Mouse (Mus musculus) layer of hippocampus, postnatal 14 days (tissue): ENCODE data around the gene Trmt1. TPM values are rescaled to one million over a fixed set of nuclear protein-coding genes. Genes with fewer than 3 reads are reported as not detected.

Experiments used
- DNase-seq, 2 experiments: peaks; one replicate each; pipeline ENCODE4 v3.0.0; 2021 to 2022; ENCODE audit warnings: low spot score in 2 of 2, mixed read lengths in 1 of 2
- long read RNA-seq, 2 experiments: library from polyadenylated mRNA; stranded (forward); transcript quantifications; one replicate each; pipeline ENCODE4 v2.0.0; 2021
- total RNA-seq, 2 experiments: library from RNA; stranded (reverse); gene quantifications; 2 replicates each; pipeline ENCODE4 v1.2.3; 2021

The Trmt1 gene
- total RNA-seq: 10 to 100 TPM; 82.9 to 97.3 TPM
- long read RNA-seq, experiment 1, transcript Trmt1-204 (17 exons, 2,044 nt): minor isoform, 5 of 73 reads
- long read RNA-seq, experiment 1, transcript Trmt1-201 (17 exons, 2,567 nt): major isoform, 8 of 73 reads
- long read RNA-seq, experiment 1, partial matches to known transcripts: 12 of 73 reads
- long read RNA-seq, experiment 1, other reads (novel, unspliced or antisense): 43 of 73 reads
- long read RNA-seq, experiment 2, transcript Trmt1-201 (17 exons, 2,567 nt): minor isoform, 8 of 74 reads
- long read RNA-seq, experiment 2, transcript Trmt1-203 (17 exons, 2,138 nt): major isoform, 11 of 74 reads
- long read RNA-seq, experiment 2, partial matches to known transcripts: 9 of 74 reads
- long read RNA-seq, experiment 2, other reads (novel, unspliced or antisense): 39 of 74 reads

DNA sequence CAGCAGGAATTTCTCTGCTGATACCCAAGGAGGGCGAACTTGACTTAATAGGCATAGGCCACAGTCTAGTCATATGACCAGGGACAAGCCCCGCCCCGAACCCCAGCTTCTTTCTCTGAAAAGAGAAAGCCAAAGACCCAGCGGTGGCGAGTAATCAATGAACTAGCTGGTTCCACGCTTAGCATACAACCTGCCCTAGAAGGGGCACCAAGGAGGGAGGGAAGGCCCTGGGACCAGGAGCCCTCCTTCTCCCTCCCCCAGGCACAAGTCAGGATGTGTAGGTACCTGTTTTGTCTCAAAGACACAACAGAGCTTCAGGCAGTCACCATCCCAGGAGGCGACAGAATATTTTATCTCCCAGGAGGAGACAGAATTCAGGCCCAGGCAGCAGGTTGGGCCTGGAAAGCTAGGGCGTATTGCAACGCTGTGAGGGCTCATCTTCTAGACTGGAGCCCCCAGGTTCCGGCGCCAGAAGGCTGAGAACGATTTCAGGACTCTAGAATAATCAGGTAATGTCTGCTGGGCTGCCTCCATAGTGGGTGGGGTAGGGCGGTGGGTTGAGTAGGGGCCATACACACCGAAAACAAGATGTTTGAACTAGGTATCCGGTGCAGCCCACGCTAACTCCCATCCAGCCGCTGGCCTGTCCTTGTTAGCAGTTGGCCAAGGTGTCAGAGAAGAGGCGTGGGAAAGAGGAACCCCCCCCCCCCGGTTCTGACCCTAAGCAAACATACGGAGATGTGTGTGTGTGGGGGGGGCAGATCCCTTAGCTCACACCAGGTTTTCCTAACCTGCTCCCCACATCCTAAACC is at the start of gene Trmt1:
Gene Trmt1, plus strand, starts transcription at position 117 of the 812 bp plus-strand sequence.
- DNase-seq: peak in 1 of 2 experiments; percentile 43

DNA sequence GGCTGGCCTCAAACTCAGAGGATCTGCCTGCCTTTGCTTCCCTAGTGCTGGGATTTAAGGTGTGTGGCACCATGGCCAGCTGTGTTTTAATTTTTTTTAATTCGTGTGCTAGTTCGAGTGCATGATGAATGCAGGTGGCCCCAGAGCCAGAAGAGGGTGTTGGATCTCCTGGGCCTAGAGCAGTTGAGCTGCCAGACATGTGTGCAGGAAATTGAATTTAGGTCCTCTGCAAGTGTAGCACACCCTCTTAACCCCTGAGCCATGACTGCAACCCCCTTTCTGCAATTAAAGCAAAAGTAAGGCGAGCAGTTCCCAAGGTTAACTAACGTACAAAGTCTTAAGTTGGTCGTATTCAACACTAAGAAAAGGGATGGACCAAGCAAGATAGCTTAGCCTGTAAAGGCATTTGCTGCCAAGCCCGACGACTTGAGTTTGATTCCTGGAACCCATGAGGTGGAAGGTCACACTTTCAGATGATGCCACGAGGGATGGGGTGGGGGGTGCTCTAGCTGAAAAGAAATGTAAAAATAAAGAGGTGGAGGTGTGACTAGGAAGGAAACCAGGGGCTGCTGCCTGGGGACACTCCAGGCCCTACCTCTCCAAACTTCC is 48.1 kb upstream of the Trmt1 start:
- DNase-seq: no peak

DNA sequence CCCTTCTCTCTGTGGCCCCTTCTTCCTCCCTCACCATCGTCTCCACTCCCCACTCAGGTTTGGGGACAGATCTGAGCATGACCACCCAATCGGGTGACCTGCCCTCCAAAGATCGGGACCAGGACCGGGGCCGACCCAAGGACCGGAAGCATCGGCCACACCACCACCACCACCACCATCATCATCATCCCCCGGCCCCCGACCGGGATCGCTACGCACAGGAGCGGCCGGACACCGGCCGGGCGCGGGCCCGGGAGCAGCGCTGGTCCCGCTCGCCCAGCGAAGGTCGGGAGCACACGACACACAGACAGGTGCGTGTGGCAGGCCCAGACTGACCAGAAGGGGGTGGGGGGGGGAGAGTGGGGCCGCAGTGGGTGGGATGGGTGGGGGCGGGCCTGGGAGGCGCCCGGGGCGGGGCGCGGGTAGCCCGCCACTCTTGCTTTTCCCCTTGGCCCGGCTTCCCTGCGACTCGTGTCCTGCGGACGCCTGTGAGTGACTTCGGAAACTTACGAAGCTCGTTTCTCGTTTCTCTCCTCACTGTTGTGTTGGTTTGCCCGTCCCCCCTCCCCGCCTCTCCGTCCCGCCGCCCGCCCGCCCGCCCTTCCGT is 47.4 kb upstream of the Trmt1 start:
- DNase-seq: no peak

DNA sequence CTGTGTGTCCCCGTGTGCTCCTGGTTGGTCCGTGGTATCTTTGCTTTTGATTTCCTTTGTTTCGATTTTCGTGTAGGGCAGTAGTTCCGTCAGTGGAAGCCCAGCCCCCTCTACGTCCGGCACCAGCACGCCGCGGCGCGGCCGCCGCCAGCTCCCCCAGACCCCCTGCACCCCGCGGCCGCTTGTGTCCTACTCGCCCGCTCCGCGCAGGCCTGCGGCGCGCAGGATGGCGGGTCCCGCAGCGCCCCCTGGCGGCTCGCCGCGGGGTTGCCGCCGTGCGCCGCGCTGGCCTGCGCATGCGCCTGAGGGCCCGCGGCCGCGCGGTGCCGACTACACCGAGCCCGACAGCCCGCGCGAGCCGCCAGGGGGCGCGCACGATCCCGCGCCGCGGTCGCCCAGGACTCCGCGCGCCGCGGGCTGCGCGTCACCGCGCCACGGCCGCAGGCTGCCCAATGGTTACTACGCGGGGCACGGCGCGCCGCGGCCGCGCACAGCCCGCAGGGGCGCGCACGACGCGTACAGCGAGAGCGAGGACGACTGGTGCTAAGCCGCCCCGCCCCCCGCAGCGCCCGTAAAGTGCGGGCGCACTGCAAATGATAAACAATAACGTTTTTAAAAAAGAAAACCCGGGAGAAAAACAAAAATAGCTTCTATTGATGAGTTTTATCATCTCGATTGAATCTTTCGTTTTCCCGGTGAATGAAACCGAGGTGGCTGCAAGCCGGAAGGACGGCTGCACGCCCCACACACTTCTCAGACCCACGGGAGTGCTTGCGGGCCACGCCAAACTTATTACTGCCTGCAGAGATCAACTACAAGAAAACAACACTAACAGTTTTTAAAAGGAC is 46.7 kb upstream of the Trmt1 start:
- DNase-seq: peak; percentile 91 to 94

DNA sequence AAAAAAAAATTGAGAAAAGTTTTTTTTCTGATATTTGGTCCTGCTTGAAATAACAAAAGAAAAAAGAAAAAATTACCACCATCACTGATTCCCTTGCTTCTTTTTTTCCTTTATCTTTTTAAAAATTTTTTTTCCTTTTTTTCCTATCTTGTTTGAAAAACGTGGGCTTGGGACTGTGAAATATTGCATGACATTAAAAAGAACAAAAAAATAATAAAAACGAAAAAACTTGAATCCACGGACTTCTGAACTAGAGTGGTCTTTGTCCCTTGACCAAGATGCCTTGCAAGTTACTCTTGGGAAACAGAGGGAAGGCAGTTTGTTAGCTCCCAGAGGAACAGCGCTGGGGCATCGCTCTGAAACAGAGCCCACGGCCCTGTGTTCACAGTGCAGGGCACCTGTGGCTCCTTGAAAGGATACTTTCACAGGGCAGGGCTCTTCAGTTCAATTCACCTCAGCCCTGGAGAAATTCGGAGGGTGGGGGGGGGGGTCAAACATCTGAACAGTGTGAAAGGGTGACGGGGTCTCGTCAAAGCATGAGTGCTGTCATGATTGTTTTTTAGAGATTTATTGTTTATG is 46.0 kb upstream of the Trmt1 start:
- no peak for DNase-seq

DNA sequence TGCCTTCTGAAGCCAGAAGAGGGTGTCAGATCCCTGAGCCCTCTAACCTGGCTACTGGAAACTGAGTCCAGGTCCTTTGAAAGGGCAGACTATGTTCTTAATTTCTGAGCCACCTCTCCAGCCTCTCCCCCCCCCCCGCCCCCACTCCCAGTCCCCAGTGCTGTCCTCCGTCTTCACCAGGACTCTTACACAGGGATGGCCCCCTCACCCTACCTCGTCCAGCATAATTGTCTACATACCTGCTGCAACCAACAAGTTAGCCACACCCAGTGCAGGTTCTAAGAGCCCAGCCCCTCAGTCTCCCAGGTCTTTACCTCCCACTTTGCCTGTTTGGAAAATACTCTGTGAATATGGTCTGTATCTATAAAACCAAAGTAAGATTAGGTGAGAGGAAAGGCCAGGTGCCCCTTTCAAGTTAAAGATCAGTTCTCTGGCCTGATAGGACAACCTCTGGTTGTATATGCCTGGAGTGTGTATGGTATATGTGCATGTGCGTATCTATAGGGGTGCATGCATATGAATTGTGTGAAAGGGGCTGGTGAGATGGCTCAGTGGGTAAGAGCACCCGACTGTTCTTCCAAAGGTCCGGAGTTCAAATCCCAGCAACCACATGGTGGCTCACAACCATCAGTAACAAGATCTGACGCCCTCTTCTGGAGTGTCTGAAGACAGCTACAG is 45.4 kb upstream of the Trmt1 start:
- DNase-seq: no peak

DNA sequence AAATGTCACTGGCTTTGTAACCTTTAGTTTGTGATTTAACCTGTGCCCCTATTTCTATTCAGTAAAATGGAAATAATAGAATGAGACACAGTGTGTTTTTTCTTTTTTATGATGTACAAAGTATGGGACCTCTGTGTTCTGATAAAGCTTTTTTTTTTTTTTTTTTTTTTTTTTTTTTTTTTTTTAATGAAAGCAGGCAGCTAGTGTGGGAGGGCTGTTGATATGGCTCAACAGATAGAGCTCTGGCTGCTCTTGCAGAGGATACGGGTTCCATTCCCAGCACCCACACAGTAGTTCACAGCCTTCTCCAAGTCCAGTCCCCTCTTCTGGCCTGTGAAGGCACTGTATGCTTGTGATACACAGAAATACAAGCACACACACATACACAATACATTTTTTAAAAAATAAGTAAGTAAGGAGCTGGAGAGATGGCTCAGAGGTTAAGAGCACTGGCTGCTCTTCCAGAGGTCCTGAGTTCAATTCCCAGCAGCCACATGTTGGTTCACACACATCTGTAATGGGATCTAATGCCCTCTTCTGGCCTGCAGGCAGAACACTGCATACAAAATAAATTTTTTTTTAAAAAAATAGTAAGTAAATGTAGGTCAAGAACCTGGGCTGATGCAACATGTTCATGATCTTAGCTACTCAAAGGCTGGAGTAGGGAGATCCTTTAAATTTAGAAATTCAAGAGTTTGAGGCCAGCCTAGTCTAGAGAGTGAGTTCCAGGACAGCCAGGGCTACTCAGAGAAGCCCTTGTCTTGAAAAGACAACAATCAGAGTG is 44.3 kb upstream of the Trmt1 start:
- no peak for DNase-seq

DNA sequence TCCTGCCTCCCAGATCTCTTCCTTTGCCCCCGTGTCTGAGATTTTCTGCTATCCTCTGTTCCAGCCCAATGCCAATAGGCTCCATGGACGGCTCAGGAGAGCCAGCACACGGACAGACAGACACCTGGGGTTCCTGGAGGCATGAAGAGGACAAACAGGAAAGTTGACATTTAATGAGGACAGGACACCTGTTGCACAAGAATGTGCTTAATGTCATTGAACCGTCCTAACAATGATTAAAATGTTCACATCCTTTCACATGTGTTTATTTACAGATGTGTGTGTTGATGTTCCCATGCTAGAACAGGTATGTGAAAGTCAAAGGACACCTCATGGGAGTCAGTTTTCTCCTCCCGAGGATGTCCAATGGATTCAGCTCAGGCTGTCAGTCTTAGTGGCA is 43.1 kb upstream of the Trmt1 start:
- no peak for DNase-seq

DNA sequence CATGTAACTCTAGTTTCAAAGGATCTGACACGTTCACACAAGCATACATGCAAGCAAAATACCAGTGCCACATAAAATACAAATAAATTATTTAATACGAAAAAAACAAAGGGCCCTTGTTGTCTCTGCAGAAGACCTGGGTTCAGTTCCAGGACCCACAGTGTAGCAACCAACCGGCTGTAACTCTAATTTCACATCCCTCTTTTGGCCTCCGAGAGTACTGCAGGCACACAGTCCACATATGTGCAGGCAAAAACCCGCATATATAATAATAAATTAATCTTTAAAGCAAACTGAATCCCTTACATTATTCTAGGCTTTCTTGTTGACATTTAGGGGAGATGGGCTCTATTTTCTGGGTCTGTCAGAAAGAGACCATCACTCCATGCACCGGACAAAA is 39.3 kb upstream of the Trmt1 start:
- DNase-seq: no peak

DNA sequence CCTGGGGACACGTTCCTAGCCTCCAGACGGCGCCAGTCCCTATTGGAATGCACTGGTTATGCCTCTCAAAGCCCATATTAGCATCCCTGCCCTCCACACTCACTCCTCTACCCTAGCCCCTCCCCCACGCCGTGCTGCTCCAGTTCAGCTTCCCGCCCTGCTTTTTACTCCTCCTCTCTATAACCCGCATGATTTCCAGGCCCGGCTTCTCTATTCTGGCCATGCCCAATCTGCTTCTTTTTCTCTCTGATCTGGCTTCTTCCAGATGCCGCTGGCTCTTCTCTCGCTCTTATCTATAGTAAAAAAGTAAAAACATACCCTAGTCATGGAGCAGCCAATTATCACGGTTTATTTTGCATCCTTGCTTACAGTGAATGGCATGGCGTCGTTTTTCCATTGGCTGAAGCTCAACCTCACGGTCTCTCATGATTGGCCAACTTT is 38.6 kb upstream of the Trmt1 start:
- no peak for DNase-seq

DNA sequence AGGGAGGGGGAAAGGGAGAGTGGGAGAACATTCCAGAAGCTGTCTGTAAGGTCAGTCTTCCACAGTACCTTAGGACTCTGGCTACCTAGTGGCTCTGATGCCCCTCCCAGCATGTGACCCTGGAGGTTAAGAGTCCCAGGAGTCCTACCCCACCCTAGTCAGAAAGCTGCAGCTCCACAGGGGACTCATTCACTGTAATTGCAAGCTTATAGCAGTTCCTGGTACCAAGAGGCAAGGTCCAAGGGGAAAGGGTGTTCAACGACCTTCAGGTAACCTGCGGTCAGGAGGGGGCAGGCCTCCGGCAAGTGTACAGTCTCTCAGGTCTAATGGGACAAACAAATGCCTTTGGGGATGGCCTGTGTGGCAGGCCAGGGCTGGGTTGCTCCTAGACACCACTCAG is 35.9 kb upstream of the Trmt1 start:
- DNase-seq: no peak

DNA sequence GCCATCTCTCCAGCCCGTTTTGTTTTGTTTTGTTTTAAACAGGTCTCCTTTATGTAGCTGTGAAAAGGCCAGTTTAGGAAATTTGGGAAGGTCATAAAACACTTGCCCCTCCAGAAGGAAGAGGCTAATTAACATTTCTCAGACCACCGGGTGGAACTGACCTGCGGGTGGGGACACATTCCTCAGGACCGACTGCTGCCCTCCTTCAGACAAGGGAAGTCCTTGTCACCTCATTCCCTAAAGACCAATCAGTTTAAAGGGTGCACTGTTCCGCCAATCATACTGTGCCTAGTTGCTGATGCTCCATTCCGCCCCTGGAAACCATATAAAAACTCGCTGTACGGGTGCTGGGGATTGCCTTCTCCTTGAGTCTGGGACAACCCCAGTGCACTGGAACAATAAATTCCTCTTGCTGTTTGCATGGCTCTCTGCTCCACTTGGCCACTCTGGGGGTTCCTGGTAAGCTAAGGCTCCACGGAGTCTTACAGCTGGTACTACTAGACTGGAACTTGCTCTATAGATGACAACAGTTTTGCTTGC is 32.9 kb upstream of the Trmt1 start:
- DNase-seq: no peak

DNA sequence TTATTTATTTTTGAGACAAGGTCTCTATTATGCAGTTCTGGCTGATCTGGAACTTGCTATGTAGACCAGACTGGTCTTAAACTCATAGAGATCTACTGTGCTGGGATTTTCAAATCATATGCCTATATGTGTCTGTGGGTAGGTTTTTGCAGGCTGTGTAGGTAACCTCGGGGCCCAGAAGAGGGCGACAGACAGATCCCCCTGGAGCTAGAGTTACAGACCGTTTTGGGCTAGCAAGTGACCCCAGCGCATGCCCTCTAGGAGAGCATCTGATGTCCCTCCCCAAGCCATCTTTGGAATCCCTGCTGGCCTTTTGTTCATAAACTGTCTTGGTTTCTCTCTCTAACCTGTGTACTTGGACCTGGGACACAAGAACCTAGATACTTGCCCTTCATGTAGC is 31.5 kb upstream of the Trmt1 start:
- no peak for DNase-seq

DNA sequence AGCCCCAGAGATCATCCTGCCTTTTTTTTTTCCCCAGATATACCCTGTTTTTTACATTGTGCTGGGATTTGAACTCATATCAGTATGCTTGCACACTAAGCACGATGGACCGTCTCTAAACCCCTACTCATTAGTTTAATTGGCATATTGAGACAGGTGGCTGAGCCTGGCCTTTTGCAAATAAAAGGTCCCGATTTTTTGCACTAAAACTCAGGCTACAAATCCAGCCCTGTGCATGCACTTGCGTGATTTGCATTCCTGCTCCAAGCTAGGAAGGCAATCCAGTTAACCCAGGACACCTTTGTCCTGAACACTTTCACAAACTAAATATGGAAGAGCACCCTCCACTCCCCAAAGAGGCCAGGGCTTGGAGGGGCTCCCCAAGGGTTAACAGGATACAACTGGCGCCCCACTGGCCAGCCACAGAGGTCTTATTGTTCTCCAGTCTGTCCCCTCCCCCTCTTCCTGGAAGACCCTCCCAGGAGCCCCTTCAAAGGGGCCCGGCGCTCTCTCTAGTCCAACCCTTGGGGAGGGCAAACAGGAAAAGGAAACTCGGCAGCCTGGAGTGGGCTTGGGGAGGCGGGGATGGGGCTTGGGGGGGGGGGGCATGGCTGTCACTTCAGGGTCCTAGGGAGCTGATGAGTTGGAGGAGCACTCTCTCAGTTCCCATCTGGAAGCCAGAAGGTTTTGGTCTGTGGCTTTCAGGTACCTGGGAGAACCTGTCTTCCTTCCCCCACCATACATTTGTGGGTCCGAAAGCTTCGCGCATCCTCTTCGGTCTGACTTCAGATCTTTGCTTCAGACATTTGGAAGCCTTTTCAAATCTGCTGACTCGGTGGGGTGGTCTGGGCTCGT is 30.5 kb upstream of the Trmt1 start:
- DNase-seq: no peak

DNA sequence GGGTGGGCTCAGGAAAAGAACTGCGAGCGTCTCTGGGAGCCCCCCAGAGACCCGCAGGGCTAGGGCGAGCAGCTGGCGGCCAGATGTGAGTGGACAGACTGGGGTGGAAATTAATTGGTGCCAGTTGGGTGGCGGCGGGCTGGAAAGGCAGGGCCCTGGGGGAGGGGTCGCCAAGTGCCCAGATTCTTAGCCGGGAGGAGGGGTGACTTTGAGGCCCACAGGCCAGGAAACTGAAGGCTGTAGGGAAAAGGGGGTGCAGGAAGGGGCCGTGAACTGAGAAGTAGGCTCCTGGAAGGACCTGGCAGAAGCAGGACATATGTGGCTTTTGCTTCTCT is 29.9 kb upstream of the Trmt1 start:
- no peak for DNase-seq

DNA sequence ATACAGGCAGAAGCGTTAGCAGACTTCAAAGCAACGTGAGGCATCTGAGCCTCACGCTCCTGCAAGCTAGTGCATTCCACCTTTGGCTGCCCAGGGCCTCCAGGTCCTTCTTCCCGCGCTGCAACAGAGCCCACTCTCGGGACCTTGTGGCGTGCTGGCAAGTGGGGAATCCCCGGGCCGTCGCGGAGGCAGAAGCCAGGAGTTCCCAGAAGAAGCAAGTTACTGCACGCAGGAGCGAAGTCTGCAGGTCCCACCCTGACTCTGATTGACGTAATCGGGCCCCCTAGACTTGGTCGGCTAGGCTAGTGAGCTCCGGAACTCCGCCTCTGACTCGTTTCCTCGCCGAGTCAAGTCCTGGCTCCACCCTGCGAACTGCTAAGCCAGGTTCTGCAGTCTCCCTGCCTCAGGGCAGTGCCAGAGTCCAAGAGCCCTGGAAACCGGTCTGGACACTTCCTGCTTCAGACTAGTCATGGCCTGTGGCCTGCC is 29.4 kb upstream of the Trmt1 start:
- DNase-seq: no peak

DNA sequence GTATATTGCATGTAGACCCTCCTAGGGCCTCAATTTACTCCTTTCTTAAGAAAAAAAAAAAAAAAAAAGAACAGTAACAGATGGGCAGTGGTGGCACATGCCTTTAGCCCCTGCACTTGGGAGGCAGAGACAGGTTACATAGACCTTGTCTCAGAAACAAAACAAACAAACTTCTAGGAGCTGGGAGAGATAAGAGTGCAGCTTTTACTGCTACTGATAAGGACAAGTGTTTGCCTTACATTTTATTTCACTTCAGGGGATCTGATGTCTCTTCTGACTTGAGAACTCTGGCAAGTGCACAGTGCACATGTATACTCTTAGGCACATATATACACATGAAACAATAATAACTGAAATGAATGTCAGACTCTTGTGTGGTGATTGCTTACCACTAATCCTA is 28.9 kb upstream of the Trmt1 start:
- no peak for DNase-seq

DNA sequence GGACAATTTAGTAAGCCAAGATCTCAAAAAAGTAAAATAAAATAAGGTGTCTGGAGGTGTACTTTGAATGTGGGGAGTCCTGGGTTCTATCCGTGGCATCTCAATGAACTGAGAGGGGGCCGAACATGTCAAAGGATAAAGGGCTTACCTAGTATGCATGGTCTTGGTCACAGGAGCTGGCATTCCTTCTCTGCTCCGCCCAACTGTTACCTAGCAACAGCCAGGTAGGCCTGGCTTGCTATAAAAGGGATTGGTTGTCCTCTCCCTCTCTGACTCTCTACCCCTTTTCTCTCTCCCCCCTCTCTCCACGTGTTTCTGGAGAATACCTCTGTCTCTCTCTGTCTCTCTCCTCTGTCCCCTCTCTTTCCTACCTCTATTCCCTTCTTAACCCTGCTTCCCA is 28.4 kb upstream of the Trmt1 start:
- no peak for DNase-seq
